Mouse (Mus musculus): Measurements from ENCODE around the gene Zfp827. TPM values are rescaled to one million over a fixed set of nuclear protein-coding genes. Genes with fewer than 3 reads are reported as not detected.

Gene Zfp827
- polyA plus RNA-seq, 1 experiment from 2014 or later = 0.66 TPM

DNA sequence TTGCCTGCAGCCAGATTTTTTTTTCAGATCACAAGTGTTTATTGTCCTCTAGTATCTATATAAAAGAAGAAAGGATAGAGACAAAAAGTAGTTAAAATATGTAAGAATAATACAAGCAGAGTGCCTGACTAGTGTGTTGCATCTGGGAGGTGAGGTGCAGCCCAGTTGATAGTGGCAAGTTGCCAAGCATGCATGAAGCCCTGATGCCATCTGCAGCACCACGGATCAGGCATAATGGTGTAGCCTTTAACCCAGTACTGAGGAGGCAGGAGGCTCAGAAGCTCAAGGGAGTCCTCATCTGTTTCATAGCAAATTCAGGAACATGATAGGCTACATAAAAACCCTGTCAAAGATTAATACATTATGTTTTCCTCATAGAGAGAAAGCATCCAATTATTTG is 136.1 kb downstream of the Zfp827 start:
- 38% methylated on average over 1 of the region's 1 CpGs for WGBS (ENCODE audit: insufficient replicate concordance)
- ATAC-seq (ENCODE audit: low read depth) = no peak
- Histone ChIP-seq H3K9me3 (replicated peaks; ENCODE audit: control insufficient read depth, low read length) (no peaks in the 10 kb centered on the region), H3K4me1 (ENCODE audit: control insufficient read depth, low read depth, low read length) (peaks cover 9% of the 10 kb centered on the region), H3K4me3 (ENCODE audit: low read depth, low read length) (no peak overlapping the region), H3K27ac (ENCODE audit: low read length) (no peak overlapping the region), H3K9ac (ENCODE audit: low read depth, low read length) (no peak overlapping the region), H3K36me3 (ENCODE audit: control insufficient read depth, insufficient read depth) (no peaks in the 10 kb centered on the region), H3K27me3 (ENCODE audit: control insufficient read depth, insufficient read depth, low read depth, low read length) (no peaks in the 10 kb centered on the region), H3K4me2 (ENCODE audit: low read depth, low read length) (no peak overlapping the region)

DNA sequence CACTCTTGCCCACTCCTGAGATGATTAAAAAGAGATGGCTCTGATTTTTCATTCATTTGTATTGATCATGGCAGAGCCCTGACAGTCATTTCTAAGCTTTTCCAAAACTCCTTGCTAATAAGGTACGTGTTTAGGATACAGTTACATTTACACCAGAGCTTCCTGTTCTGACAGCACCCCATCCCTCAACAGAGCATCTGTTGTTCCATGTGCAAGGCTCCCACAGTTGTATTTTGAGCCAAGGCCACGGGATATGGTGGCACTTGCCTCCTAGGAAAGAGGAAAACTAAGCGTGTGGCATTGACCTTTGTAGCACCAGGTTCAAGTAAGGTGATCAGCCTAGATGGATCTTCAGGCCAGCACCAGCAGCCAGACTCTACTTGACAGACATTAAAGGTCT is 137.0 kb downstream of the Zfp827 start:
- 59% methylated on average over 3 of the region's 3 CpGs for WGBS (ENCODE audit: insufficient replicate concordance)
- no peaks in the 10 kb centered on the region for H3K36me3 ChIP-seq (ENCODE audit: control insufficient read depth, insufficient read depth)
- H3K4me1 ChIP-seq (ENCODE audit: control insufficient read depth, low read depth, low read length) = peaks cover 8% of the 10 kb centered on the region
- ATAC-seq (ENCODE audit: low read depth) = no peak
- no peak overlapping the region for H3K4me3 ChIP-seq (ENCODE audit: low read depth, low read length)
- no peaks in the 10 kb centered on the region for H3K9me3 ChIP-seq (replicated peaks; ENCODE audit: control insufficient read depth, low read length)
- no peak overlapping the region for H3K4me2 ChIP-seq (ENCODE audit: low read depth, low read length)
- no peaks in the 10 kb centered on the region for H3K27me3 ChIP-seq (ENCODE audit: control insufficient read depth, insufficient read depth, low read depth, low read length)
- H3K27ac ChIP-seq (ENCODE audit: low read length) = no peak overlapping the region
- H3K9ac ChIP-seq (ENCODE audit: low read depth, low read length) = no peak overlapping the region

DNA sequence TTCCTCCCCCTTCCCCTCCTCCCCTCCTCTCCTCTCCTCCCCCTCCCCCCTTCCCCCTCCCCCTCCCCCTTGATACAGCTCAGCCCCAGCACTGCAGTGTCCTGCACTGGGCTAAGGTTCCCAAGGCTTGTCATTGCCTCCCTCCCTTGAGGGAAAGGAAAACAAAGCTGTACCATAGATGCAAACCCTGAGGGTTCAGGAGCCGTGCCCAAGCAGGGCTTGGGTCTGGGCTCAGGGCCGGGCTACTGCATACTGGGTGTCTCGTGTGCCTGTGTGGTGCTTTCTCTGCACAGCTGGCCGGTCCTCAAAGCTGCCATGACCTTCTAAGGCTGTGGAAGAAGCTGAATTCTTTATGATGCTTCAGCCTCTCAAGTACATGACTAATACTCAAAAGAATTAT is 145.4 kb downstream of the Zfp827 start:
- Histone ChIP-seq H3K27ac (ENCODE audit: low read length) (no peak overlapping the region), H3K9ac (ENCODE audit: low read depth, low read length) (no peak overlapping the region), H3K4me3 (ENCODE audit: low read depth, low read length) (no peak overlapping the region), H3K4me1 (ENCODE audit: control insufficient read depth, low read depth, low read length) (no peaks in the 10 kb centered on the region), H3K27me3 (ENCODE audit: control insufficient read depth, insufficient read depth, low read depth, low read length) (no peaks in the 10 kb centered on the region), H3K9me3 (replicated peaks; ENCODE audit: control insufficient read depth, low read length) (no peaks in the 10 kb centered on the region), H3K4me2 (ENCODE audit: low read depth, low read length) (no peak overlapping the region), H3K36me3 (ENCODE audit: control insufficient read depth, insufficient read depth) (no peaks in the 10 kb centered on the region)
- WGBS (ENCODE audit: insufficient replicate concordance) = 65% methylated on average over 4 of the region's 4 CpGs
- no peak for ATAC-seq (ENCODE audit: low read depth)

DNA sequence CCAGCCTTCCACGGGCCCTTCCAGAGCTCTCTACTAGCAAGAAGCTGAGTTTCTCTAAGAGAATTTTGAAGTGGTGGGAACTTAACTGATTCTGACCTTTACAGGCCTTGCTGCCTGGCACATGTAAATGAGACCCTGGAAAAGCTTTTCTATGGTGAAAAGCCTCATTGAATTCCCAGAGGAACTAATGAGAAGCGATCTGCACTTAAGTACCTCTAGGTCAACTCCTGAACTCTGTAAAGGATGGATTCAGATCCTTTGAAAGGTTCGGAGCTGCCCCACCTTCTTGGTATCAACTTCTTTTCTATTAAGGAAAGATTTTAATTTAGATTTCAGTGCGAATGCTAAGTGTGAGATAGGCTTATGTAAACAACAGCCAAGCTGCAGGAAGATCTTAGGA is 147.8 kb downstream of the Zfp827 start:
- H3K36me3 ChIP-seq (ENCODE audit: control insufficient read depth, insufficient read depth) = no peaks in the 10 kb centered on the region
- no peaks in the 10 kb centered on the region for H3K27me3 ChIP-seq (ENCODE audit: control insufficient read depth, insufficient read depth, low read depth, low read length)
- H3K9ac ChIP-seq (ENCODE audit: low read depth, low read length) = no peak overlapping the region
- H3K27ac ChIP-seq (ENCODE audit: low read length) = no peak overlapping the region
- H3K9me3 ChIP-seq (replicated peaks; ENCODE audit: control insufficient read depth, low read length) = no peaks in the 10 kb centered on the region
- 54% methylated on average over 4 of the region's 4 CpGs for WGBS (ENCODE audit: insufficient replicate concordance)
- H3K4me2 ChIP-seq (ENCODE audit: low read depth, low read length) = no peak overlapping the region
- H3K4me1 ChIP-seq (ENCODE audit: control insufficient read depth, low read depth, low read length) = no peaks in the 10 kb centered on the region
- ATAC-seq (ENCODE audit: low read depth) = no peak
- H3K4me3 ChIP-seq (ENCODE audit: low read depth, low read length) = no peak overlapping the region

DNA sequence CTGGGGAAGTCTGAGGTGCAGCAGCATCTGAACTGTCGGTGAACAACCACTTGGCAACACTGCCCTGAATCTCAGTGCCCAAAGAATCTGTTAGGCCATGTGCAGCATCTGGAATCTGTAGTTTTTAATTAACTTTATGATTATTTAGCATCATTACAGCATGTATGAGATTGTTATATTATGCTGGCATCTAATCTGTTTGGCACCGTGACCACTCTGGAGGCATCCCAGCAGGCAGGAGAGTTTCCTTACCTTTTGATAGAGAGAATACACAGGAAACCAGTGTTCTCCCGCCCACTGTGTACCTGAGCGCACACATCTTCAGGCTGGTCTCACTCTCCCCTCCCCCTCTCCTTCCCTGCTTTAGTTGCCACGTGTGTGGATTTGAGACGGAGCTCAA is 151.4 kb downstream of the Zfp827 start:
- H3K4me1 ChIP-seq (ENCODE audit: control insufficient read depth, low read depth, low read length) = no peaks in the 10 kb centered on the region
- 77% methylated on average over 6 of the region's 6 CpGs for WGBS (ENCODE audit: insufficient replicate concordance)
- H3K27ac ChIP-seq (ENCODE audit: low read length) = no peak overlapping the region
- H3K27me3 ChIP-seq (ENCODE audit: control insufficient read depth, insufficient read depth, low read depth, low read length) = no peaks in the 10 kb centered on the region
- H3K9ac ChIP-seq (ENCODE audit: low read depth, low read length) = no peak overlapping the region
- ATAC-seq (ENCODE audit: low read depth) = no peak
- H3K9me3 ChIP-seq (replicated peaks; ENCODE audit: control insufficient read depth, low read length) = no peaks in the 10 kb centered on the region
- H3K4me2 ChIP-seq (ENCODE audit: low read depth, low read length) = no peak overlapping the region
- H3K4me3 ChIP-seq (ENCODE audit: low read depth, low read length) = no peak overlapping the region
- H3K36me3 ChIP-seq (ENCODE audit: control insufficient read depth, insufficient read depth) = no peaks in the 10 kb centered on the region

DNA sequence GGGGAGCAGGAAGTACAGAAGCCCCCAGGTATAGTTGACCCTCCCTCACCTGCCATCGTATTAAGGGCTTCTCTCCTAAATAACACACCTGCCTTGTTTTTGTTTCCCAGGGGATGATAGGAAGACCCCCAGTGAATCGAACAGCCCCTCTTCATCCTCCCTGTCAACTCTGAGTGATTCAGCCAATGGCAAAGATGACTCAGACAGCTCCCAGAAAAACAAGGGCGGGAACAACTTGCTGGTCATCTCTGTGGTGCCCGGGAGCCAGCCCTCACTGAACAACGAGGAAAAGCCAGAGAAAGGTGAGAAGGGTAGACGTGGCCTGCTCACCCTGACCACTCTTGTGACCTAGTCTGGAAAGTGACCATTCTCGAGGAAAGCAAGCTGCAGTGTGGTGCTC is 157.3 kb downstream of the Zfp827 start:
- no peak for ATAC-seq (ENCODE audit: low read depth)
- H3K27me3 ChIP-seq (ENCODE audit: control insufficient read depth, insufficient read depth, low read depth, low read length) = no peaks in the 10 kb centered on the region
- 66% methylated on average over 7 of the region's 7 CpGs for WGBS (ENCODE audit: insufficient replicate concordance)
- H3K4me2 ChIP-seq (ENCODE audit: low read depth, low read length) = no peak overlapping the region
- H3K9ac ChIP-seq (ENCODE audit: low read depth, low read length) = no peak overlapping the region
- no peaks in the 10 kb centered on the region for H3K36me3 ChIP-seq (ENCODE audit: control insufficient read depth, insufficient read depth)
- H3K27ac ChIP-seq (ENCODE audit: low read length) = no peak overlapping the region
- H3K4me3 ChIP-seq (ENCODE audit: low read depth, low read length) = no peak overlapping the region
- H3K9me3 ChIP-seq (replicated peaks; ENCODE audit: control insufficient read depth, low read length) = no peaks in the 10 kb centered on the region
- no peaks in the 10 kb centered on the region for H3K4me1 ChIP-seq (ENCODE audit: control insufficient read depth, low read depth, low read length)

DNA sequence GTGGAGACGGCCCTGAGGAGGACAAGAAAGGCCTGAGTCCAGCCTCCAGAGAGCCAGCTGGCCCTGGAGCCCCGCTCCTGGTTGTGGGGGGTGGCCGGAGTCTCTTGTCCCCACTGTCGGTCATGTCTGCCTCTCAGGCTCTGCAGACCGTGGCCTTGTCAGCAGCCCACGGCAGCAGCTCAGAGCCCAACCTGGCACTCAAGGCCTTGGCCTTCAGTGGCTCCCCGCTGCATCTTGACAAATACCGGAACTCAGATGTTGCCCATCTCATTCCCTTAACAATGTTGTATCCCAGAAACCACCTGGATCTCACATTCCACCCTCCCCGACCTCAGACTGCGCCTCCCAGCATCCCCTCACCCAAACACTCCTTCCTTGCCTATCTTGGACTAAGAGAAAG is 161.8 kb downstream of the Zfp827 start:
- no peak for ATAC-seq (ENCODE audit: low read depth)
- Histone ChIP-seq H3K27ac (ENCODE audit: low read length) (no peak overlapping the region), H3K36me3 (ENCODE audit: control insufficient read depth, insufficient read depth) (no peaks in the 10 kb centered on the region), H3K9me3 (replicated peaks; ENCODE audit: control insufficient read depth, low read length) (no peaks in the 10 kb centered on the region), H3K9ac (ENCODE audit: low read depth, low read length) (no peak overlapping the region), H3K27me3 (ENCODE audit: control insufficient read depth, insufficient read depth, low read depth, low read length) (no peaks in the 10 kb centered on the region), H3K4me1 (ENCODE audit: control insufficient read depth, low read depth, low read length) (no peaks in the 10 kb centered on the region), H3K4me2 (ENCODE audit: low read depth, low read length) (no peak overlapping the region), H3K4me3 (ENCODE audit: low read depth, low read length) (no peak overlapping the region)
- WGBS (ENCODE audit: insufficient replicate concordance) = 75% methylated on average over 10 of the region's 10 CpGs

DNA sequence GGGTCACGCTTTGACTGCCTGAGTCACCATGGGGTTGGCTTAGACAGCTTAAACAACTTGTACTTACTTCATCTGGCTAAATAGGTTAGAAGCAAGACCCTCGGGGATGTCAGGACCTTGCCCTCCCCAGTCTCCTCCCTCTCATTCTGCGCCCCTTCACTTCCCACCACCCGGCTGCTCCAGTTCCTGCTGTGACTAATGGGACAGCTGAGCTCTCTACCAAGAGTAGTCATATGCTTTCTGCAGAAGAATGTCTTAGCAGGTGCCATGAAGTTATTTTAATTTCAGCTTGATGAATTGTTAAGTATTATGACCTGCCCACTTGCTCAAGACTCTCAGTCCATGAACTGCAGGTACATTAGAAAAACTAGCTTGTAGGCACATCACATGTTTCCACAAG is 168.2 kb downstream of the Zfp827 start:
- no peaks in the 10 kb centered on the region for H3K27me3 ChIP-seq (ENCODE audit: control insufficient read depth, insufficient read depth, low read depth, low read length)
- H3K4me2 ChIP-seq (ENCODE audit: low read depth, low read length) = no peak overlapping the region
- no peak for ATAC-seq (ENCODE audit: low read depth)
- H3K27ac ChIP-seq (ENCODE audit: low read length) = no peak overlapping the region
- no peak overlapping the region for H3K4me3 ChIP-seq (ENCODE audit: low read depth, low read length)
- no peaks in the 10 kb centered on the region for H3K9me3 ChIP-seq (replicated peaks; ENCODE audit: control insufficient read depth, low read length)
- WGBS (ENCODE audit: insufficient replicate concordance) = 56% methylated on average over 4 of the region's 4 CpGs
- no peaks in the 10 kb centered on the region for H3K4me1 ChIP-seq (ENCODE audit: control insufficient read depth, low read depth, low read length)
- no peaks in the 10 kb centered on the region for H3K36me3 ChIP-seq (ENCODE audit: control insufficient read depth, insufficient read depth)
- no peak overlapping the region for H3K9ac ChIP-seq (ENCODE audit: low read depth, low read length)

DNA sequence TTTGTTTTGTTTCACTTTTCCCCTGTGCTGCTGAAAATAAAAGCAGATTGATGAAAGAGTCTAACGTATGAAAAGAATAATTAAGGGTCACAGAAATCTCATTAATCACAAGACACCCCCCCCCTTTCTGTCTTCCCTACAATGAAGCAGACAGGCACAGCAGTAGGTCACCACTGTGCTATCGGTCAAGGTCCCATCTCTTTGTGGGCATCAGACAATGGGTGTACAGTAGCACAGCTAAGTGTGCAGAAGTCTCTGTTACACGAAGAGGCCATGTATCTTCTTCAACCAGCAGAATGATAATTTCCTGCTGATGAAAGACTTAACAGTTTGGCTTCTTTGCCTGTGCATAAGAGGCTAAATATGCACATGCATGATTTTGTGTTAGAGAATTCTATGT is 170.4 kb downstream of the Zfp827 start:
- Histone ChIP-seq H3K27me3 (ENCODE audit: control insufficient read depth, insufficient read depth, low read depth, low read length) (no peaks in the 10 kb centered on the region), H3K36me3 (ENCODE audit: control insufficient read depth, insufficient read depth) (no peaks in the 10 kb centered on the region), H3K27ac (ENCODE audit: low read length) (no peak overlapping the region), H3K4me1 (ENCODE audit: control insufficient read depth, low read depth, low read length) (no peaks in the 10 kb centered on the region), H3K9ac (ENCODE audit: low read depth, low read length) (no peak overlapping the region), H3K4me2 (ENCODE audit: low read depth, low read length) (no peak overlapping the region), H3K4me3 (ENCODE audit: low read depth, low read length) (no peak overlapping the region), H3K9me3 (replicated peaks; ENCODE audit: control insufficient read depth, low read length) (no peaks in the 10 kb centered on the region)
- 49% methylated on average over 3 of the region's 3 CpGs for WGBS (ENCODE audit: insufficient replicate concordance)
- no peak for ATAC-seq (ENCODE audit: low read depth)
